Mouse (Mus musculus) urinary bladder, adult 18-20 months (tissue): ENCODE results near the gene Pomp.

Experiments used
- DNase-seq, 2 experiments: peaks; one replicate each; pipeline ENCODE4 v3.0.0; 2022; ENCODE audit warnings: low spot score in 2 of 2, mixed read lengths in 2 of 2

The Pomp gene

DNA sequence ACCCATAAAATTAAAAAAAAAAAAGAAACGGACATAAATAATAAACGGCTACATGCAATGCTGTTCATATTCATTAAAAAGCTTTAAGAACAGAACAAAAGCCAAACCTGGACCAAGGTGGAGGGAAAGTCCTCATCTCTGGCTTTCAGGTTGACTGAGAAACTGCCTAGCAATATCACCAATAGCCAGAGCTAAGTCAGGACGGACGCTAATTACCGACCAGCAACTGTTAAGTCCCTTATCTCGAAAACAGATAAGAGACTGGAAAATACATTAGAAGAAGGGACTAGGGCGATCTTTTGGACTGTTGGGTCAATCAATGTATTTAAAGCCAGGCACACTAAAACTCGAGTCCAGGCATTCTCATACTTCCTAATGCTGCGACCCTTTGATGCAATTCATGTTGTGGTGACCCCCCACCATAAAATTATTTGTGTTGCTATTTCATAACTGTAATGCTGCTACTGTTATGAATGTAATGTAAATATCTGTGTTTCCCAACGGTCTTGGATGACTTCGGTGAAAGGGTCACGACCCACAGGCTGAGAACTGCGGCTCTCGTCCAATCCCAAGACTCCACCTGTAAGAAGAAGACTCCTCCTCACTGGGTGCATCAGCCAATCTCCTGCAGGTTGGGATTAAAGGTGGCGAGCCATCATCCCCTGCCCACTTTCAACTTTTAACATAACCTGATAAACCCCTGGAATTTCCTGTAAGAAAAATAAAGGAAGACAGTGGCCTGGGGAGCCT, 41.9 kb downstream of the Pomp start:
- DNase-seq = no peak

DNA sequence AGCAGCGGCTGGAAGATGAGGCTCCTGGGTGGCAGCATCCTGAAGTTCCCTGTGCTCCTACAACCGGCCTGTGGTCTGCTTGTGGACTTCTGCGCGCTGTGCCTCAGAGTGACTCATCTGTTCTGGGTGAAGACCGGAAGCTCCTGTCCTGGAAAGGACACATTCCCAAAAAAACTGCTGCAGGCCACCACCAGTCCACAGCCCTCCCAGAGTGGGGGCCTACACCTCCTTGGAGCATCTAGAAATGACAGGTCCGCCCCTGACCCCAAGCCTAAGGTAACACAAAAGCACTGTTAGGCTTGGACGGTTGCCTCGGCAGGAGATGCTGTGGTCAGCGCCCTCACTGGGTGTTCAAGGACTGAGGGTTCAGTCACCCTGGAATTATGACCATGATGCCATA, 42.9 kb downstream of the Pomp start:
- no peak for DNase-seq

DNA sequence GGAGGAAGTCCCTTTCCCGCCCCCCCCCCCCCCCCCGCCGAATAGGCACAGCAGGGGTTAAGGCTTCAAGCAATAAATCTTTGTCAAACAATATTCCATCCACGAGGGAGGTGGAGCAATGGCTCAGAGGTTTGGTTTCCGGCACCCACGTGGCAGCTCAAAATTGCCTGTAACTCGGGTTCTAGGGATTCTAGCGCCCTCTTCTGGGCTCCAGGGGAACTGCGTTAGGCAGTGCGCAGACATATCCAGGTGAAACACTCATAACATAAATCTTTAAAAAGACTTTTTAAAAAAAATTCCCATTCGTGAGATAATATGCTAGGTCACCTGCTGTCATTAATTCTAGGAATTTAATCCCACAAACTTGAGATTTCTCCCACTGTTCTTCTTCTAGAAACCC, 46.9 kb downstream of the Pomp start:
- no peak for DNase-seq

DNA sequence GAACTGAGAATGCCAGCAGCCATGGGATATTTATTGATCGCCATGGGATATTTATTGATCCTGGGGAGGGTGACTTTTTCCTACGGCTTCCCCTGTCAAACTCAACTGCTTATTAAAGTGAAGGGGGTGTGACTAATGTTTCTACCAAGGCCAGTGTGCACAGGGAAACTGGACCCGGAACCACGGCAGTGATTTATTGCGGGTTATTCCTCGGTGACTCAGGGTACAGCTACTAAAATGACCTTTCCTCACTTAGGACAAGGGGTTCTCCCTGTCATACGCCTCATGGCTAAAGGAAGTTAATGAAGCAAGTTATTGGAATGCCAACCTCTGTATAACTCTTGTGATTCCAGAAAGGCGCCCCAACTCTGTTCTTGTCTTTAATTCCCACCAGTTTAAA, 47.6 kb downstream of the Pomp start:
- no peak for DNase-seq

DNA sequence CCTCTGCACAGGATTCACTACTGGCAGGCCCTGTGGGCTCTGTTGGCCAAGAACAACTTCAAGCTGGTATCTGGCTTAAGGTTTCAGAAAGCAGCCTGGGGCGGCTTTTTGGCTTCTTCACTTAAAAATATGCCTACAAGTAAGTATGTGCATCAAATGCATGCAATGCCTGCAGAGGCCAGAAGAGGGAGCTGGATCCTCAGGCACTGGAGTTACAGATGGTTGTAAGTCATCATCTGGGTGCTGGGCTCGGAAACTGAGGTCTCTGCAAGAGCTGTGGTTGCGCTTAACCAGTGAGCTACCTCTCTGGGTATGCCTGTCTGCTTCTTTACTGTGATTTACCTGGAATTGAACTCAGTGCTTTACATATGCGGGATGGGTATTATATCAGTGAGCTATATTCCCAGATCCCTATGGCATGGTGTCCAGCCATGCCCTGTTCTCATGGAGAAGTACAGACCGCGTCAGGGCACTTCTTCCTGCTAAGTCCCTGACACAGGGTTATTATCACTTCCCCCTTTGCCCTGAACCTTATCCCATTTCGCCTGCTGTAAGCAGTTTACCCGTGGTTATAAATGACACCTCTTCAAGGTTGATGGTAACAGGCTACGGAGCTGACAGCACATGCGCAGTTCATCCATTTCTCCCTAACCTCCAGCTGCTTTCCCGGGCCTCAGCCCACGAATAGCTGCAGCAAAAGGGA, 50.7 kb downstream of the Pomp start:
- DNase-seq = no peak

DNA sequence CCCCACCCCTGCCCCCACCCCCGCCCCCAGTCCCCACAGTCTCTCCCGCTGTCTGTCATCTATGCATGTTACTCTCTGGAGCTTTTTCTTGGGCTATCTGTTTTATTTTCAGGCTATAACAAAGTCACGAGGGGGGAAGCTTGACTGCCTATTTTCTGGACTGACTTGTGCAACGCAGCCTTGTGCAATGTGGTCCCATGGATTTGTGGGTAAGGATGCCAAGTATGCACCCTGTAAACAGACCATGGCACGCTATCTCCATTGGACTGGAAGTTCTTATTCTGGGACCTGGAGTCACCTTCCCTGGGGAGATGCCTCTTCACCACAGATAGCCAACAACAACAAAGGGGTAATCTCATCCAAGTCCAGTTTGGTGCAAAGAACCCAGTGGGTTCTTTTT, 51.5 kb downstream of the Pomp start:
- no peak for DNase-seq

DNA sequence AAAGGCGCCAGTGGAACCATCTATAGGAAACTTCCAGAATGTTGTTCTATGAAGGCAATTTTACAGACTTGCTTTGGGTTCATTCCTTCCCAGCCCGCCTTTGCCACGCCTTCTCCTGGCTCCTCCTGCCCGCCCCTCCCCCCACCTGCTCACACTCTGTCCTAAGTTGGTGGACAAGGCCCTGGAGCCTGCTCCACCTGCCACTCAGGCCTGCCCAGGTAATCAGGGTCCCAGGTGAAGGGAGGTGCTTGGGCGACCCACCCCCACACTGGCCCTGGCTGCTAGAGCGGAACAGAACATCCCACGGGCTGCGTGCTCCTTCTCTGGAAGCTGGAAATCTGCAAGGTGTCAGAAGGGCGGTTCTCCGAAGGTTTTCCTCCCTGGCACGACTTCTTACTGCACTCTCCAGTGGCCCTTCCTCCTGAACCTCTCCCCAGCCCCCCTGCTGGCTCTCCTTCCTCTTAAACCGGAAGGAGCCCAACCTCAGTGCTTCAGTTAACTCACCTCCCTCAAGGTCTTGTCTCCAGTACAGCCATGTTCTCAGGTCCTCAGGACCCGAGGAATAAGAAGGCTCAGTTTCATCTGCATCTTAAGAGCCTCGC, 53.1 kb downstream of the Pomp start:
- DNase-seq = peak in 1 of 2 experiments; percentile 18

DNA sequence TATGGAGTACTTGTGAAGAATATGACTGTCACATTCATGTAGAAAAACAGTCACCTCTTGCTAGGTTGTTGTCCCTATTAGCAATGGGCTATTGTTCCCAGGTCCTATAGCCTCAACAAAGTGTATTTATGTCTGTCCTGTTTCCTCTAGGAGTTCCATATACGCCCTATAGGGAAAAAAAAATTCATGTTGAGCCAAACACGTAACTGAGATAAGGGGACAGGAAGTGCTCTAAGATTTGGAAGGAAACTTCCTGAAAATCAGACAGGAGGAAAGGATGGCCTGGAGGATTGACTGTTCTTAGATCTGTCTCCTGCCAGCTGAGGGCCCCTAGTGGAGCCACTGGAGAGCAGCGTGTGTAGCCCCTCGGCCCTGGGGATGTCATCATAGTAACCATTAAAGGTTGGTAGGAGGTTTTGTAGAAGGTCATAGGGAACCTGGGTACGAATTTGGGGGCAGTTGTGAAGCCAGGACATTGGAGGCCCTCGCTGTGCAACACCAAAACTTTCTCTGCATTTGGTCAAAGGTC, 54.8 kb downstream of the Pomp start:
- DNase-seq = no peak

DNA sequence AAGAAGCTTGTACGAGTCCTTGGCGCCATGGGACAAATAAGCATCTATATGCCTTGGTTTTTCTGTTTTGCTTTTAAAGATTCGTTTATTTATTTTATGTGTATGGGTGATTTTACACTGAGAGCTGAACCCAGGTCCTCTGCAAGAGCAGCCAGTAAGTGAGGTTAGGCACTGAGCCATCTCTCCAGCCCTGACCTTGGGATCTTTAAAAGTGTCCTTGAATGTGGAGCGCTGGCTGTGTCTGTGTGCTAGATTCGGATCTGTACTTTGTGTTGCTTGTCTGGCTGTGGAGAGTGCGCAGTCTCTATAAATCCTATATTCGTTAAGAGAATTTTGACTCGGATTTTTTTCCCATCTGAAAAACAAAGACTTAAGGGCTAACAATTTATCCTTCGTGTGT, 55.9 kb downstream of the Pomp start:
- no peak for DNase-seq

DNA sequence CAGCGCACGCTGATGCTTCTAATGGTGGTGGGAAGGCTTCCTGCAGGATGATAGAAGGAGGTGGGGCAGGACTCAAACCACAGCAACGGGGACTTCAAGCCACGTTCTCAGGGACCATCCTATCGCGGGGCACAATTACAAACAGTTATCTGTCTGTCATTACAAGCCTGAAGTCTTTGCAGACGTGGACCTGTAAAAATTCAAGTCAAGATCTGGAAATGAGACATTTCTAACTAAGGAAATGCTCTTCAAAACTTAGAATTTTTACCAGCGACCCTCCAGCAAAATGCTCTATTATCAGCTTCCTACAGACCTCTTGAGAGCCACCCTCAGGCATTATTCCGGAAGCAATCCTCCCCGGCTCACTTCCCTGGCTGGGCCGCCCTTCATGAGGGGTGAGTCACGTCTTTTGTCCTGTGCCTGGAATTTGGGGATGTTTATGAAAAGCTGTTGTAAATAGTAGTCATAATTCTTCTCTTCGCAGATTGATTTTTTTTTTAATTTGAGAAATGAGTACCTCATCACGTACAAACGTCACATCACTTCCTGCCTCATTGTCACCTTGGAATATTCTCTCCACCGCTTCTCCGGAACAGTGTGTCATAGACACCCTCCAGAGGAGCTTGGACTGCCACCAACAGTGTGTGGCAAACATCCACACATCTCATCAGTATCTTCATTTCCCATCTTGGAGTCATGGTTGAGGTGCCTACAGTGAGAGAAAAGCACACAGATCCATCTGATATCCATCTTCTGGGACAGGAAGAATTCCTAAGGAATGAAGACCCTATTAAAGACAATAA, 58.0 kb downstream of the Pomp start:
- no peak for DNase-seq

DNA sequence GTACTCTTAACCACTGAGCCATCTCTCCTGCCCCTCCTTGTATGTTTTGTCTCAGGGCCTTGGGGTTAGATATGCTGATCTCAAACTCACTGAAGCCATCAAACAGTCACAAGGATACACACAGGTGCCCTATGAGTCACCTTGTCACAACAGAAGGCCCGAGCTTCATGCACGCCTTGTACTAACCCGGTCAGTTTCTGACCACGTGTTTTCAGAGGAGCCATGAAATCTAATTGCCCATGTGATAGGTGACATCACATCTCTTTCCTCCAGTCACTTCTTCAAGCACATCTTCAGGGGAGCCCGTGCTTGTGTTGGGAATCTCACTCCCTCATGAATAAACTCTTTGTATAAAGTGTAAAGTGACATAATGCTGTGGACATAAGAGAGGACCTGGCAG, 64.4 kb downstream of the Pomp start:
- no peak for DNase-seq
